Mouse (Mus musculus): ENCODE data around the gene Mettl25.

- no peak for TF ChIP-seq CTCF (IDR thresholded peaks at IDR 0.05; ENCODE audit: control insufficient read depth, insufficient read depth, insufficient replicate concordance, low read depth, low read length)
- no peak for TF ChIP-seq POLR2A (IDR thresholded peaks at IDR 0.05; ENCODE audit: control insufficient read depth, low read depth, low read length)
These were observed 99.4 kb downstream of the Mettl25 start for GRCm38 (mm10) chr10:105741736-105742135.
